Mouse (Mus musculus): ENCODE measurements around the gene Pcnx3. TPM values are rescaled to one million over a fixed set of nuclear protein-coding genes. Genes with fewer than 3 reads are reported as not detected.

The Pcnx3 gene
- polyA plus RNA-seq, 1 experiment from 2014 or later: 38.3 TPM

Small RNA genes lying within 50 kb of the gene (microRNA-seq; reads per million reads assigned to microRNA genes)
- gene Mir6987: 0.70 reads per million

Other genes starting within 250 kb of the Pcnx3 start
- gene Fosl1, start 241.4 kb downstream of the Pcnx3 start, polyA plus RNA-seq (2016; fragmentation: Nextera tagmentation; extraction: Ambion mirVana): not detected in 2 replicates
- 10.4 and 10.8 TPM in 2 replicates for gene Ccdc85b, start 231.0 kb downstream of the Pcnx3 start, polyA plus RNA-seq (2016; fragmentation: Nextera tagmentation; extraction: Ambion mirVana)
- 130 and 140 TPM in 2 replicates for gene Fibp, start 228.3 kb downstream of the Pcnx3 start, polyA plus RNA-seq (2016; fragmentation: Nextera tagmentation; extraction: Ambion mirVana)
- gene Ctsw, start 220.4 kb downstream of the Pcnx3 start, polyA plus RNA-seq (2016; fragmentation: Nextera tagmentation; extraction: Ambion mirVana): 2.2 and 2.9 TPM in 2 replicates
- 138 and 139 TPM in 2 replicates for gene Efemp2, start 215.0 kb downstream of the Pcnx3 start, polyA plus RNA-seq (2016; fragmentation: Nextera tagmentation; extraction: Ambion mirVana)
- 43.4 and 43.7 TPM in 2 replicates for gene Mus81, start 200.5 kb downstream of the Pcnx3 start, polyA plus RNA-seq (2016; fragmentation: Nextera tagmentation; extraction: Ambion mirVana)
- gene Cfl1, start 198.5 kb downstream of the Pcnx3 start, polyA plus RNA-seq (2016; fragmentation: Nextera tagmentation; extraction: Ambion mirVana): 2,525 and 2,543 TPM in 2 replicates
- 0.20 and 0.42 TPM in 2 replicates for gene 1700020D05Rik, start 185.1 kb downstream of the Pcnx3 start, polyA plus RNA-seq (2016; fragmentation: Nextera tagmentation; extraction: Ambion mirVana)
- 9.3 and 10.1 TPM in 2 replicates for gene Snx32, start 178.4 kb downstream of the Pcnx3 start, polyA plus RNA-seq (2016; fragmentation: Nextera tagmentation; extraction: Ambion mirVana)
- 1.2 TPM in 2 replicates for gene Ovol1, start 128.3 kb downstream of the Pcnx3 start, polyA plus RNA-seq (2016; fragmentation: Nextera tagmentation; extraction: Ambion mirVana)
- gene Ap5b1, start 120.9 kb downstream of the Pcnx3 start, polyA plus RNA-seq (2016; fragmentation: Nextera tagmentation; extraction: Ambion mirVana): 1.8 TPM in 2 replicates
- gene Rnaseh2c, start 87.0 kb downstream of the Pcnx3 start, polyA plus RNA-seq (2016; fragmentation: Nextera tagmentation; extraction: Ambion mirVana): 171 and 193 TPM in 2 replicates
- gene Kat5, start 78.7 kb downstream of the Pcnx3 start, polyA plus RNA-seq (2016; fragmentation: Nextera tagmentation; extraction: Ambion mirVana): 56.3 and 60.1 TPM in 2 replicates
- 44.7 and 45.9 TPM in 2 replicates for gene Rela, start 51.4 kb downstream of the Pcnx3 start, polyA plus RNA-seq (2016; fragmentation: Nextera tagmentation; extraction: Ambion mirVana)
- gene Sipa1, start 25.2 kb downstream of the Pcnx3 start, polyA plus RNA-seq (2016; fragmentation: Nextera tagmentation; extraction: Ambion mirVana): 26.5 and 27.6 TPM in 2 replicates
- gene Map3k11, start 166 bp downstream of the Pcnx3 start, polyA plus RNA-seq (2016; fragmentation: Nextera tagmentation; extraction: Ambion mirVana): 19.4 and 19.6 TPM in 2 replicates
- 0.40 TPM in 1 of 2 replicates, not detected in the other for gene Kcnk7, start 15.5 kb upstream of the Pcnx3 start, polyA plus RNA-seq (2016; fragmentation: Nextera tagmentation; extraction: Ambion mirVana)
- gene Ehbp1l1, start 37.4 kb upstream of the Pcnx3 start, polyA plus RNA-seq (2016; fragmentation: Nextera tagmentation; extraction: Ambion mirVana): 15.9 and 16.5 TPM in 2 replicates
- gene Fam89b, start 40.7 kb upstream of the Pcnx3 start, polyA plus RNA-seq (2016; fragmentation: Nextera tagmentation; extraction: Ambion mirVana): 140 and 143 TPM in 2 replicates
- 17.0 and 30.3 TPM in 2 replicates for gene Ltbp3, start 52.0 kb upstream of the Pcnx3 start, polyA plus RNA-seq (2016; fragmentation: Nextera tagmentation; extraction: Ambion mirVana)
- gene Scyl1, start 82.5 kb upstream of the Pcnx3 start, polyA plus RNA-seq (2016; fragmentation: Nextera tagmentation; extraction: Ambion mirVana): 74.9 and 78.0 TPM in 2 replicates
- 37.2 and 41.4 TPM in 2 replicates for gene Frmd8, start 186.4 kb upstream of the Pcnx3 start, polyA plus RNA-seq (2016; fragmentation: Nextera tagmentation; extraction: Ambion mirVana)
- 1.2 and 2.1 TPM in 2 replicates for gene Slc25a45, start 188.9 kb upstream of the Pcnx3 start, polyA plus RNA-seq (2016; fragmentation: Nextera tagmentation; extraction: Ambion mirVana)
- gene Tigd3, start 205.2 kb upstream of the Pcnx3 start, polyA plus RNA-seq (2016; fragmentation: Nextera tagmentation; extraction: Ambion mirVana): 5.5 and 6.6 TPM in 2 replicates
- gene Dpf2, start 224.1 kb upstream of the Pcnx3 start, polyA plus RNA-seq (2016; fragmentation: Nextera tagmentation; extraction: Ambion mirVana): 192 and 199 TPM in 2 replicates
- 2.7 and 3.0 TPM in 2 replicates for gene Cdc42ep2, start 235.9 kb upstream of the Pcnx3 start, polyA plus RNA-seq (2016; fragmentation: Nextera tagmentation; extraction: Ambion mirVana)

Data from limb, embryonic 12.5 days (tissue).